Mouse (Mus musculus) heart, adult 18-20 months (tissue): ENCODE data around the gene Alpk3. TPM values are rescaled to one million over a fixed set of nuclear protein-coding genes. Genes with fewer than 3 reads are reported as not detected.
"Not testable (repeated sequence)": the region's sequence is repeated elsewhere in the genome, so short reads cannot be mapped to it uniquely, and the experiment has no call there.

Source experiments
- DNase-seq, 2 experiments: peaks; one replicate each; pipeline ENCODE4 v3.0.0; 2021 to 2022; ENCODE audit warnings: mixed read lengths in 1 of 2
- total RNA-seq, 2 experiments: library from RNA; stranded (reverse); gene quantifications; 2 replicates each; pipeline ENCODE4 v1.2.3; 2021

The Alpk3 gene
- total RNA-seq, 2 experiments from 2014 or later: 112 to 119 TPM

DNA sequence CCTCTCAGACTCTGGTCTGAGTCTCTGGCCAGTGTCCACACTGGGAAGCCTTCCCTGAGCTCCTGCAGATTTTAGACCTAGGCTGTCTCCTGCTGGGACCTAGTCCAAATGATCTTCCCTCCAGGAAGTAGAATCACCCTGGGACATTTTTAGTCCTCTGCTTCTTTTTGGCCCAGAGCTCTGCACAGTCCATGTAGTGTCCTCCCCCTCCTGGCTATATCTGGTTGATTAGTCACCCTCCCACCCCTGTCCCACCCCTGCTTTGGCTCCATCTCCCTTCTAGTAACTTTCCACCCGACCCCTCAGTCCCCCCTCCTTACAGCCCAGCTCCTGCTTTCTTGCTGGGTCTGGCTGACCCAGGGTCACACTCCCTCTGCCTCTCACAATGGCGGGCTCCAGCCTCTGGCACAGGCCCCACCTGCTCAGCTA is 75.5 kb downstream of the Alpk3 start:
- DNase-seq: peak; percentile 74 to 88

DNA sequence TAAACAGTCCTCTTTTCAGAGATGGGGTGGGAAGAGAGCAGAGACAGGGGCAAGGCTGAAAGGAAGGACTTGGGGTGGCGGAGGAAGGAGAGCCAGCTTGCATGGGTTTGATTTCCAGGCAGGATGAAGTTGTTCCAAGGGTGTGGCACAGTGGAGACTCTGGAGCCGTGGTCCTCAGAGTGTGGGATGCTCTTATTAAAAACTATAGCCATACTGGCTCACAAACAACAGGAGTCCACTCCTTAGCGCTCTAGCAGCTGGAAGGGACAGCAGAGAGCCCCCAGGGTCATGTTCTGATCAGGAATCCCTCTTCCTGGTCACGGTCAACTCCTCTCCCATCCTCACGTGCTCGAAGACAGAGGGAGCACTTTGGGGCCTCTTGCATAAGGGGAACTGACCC is 76.0 kb downstream of the Alpk3 start:
- DNase-seq: peak in 1 of 2 experiments; percentile 59

DNA sequence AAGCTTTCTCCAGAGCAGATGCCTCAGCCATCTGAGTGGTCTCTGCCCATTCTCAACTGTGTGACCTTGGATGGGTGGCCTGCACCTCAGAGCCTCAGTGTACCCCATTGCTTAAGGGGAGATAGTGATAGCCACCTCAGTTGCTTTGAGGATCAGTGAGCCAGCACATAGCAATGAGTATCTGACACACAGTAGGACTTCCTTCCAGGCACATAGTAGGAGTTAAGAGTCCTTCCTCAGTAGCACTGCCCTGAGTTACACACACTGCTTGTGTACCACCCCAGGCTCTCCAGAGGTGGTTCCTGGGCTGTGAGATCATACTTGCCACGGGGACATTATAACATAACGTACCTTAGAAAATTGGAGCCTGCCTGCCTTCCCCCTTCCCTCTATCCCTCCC is 76.5 kb downstream of the Alpk3 start:
- DNase-seq: peak in 1 of 2 experiments; percentile 29

DNA sequence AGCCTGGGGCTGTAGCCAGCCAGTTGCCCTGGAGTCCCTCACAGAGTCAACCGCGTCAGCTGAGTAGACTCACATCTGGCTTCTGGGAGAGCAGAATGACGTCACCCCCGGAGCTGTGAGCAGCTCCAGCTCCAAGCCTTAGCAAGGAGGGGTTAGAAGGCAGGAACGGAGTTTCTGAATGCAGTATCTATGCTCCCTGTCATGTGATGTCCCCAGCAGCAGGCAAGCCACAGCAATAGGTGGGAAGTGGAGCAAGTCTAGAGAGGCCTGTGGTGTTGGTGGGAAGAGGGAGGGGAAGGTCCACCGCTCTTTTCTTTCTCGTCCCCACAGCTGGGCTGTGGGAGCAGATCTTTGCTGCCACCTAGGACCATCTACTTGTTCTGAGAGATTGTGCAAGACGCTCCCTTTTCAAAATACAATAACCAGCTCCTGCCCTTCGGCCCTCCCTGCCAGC is 77.2 kb downstream of the Alpk3 start:
- peak; percentile 86 to 91 for DNase-seq

DNA sequence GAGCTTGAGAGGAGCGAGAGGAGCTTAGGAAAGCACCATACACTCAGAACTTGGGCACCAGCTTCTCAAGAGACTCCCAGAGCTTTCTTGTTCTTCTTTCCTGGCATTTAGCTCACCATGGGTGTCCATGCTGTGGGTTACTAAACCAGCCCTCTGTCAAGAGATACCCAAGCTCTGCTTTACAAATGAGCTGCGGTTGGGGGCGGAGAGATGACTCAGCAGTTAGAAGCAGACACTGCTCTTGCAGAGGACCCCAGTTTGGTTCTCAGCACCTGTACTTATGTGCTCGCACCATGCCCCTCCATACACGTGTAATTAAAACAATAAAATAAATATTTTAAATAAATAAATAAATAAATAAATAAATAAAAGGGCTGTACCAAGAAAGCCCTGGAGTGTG is 79.9 kb downstream of the Alpk3 start:
- DNase-seq: no peak

DNA sequence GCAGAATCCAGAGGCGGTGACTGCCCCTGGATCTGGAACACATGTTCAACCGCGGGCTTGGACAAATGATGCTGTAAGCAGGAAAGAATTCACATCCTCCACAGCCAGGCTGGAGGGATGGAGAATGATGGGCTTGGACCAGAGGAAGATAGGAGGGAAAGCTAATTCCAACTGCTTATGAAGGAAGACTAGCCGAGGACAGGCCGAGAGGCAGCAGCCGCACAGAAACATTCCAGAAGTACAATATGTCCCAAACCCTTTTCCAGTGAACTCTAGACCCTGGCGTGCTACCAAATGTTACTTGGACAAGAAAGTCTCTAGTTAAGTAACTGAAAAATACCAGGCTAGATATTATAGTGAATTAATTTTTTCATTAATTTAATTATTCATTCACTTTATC is 81.7 kb downstream of the Alpk3 start:
- DNase-seq: peak; percentile 81 to 90

DNA sequence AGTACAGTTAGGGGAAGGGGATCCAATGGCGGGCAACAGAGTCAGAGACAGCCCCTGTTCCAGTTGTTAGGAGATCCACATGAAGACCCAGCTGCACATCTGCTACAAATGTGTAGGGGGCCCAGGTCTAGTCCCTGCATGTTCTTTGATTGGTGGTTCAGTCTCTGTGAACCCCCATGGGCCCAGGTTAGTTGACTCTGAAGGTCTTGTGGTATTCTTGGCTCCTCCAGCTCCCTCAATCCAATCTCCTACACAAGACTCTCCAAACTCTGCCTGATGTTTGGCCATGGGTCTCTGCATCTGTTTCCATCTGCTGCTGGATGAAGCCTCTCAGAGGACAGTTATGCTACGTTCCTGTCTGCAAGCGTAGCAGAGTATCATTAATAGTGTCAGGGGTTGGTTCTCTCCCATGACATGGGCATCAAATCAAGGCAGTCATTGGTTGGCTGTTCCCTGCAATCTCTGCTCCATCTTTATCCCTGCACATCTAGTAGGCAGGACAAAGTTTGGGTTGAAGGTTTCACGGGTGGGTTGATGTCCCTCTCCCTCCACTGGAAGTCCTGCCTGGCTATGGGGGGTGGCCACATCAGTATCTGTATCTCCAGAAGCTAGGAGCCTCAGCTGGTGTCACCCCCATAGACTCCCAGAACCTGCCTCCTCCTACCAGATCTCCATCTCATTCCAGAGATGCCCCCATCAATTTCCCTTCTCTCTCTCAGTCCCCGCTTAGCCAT is 82.4 kb downstream of the Alpk3 start:
- peak in 1 of 2 experiments; percentile 32 for DNase-seq

DNA sequence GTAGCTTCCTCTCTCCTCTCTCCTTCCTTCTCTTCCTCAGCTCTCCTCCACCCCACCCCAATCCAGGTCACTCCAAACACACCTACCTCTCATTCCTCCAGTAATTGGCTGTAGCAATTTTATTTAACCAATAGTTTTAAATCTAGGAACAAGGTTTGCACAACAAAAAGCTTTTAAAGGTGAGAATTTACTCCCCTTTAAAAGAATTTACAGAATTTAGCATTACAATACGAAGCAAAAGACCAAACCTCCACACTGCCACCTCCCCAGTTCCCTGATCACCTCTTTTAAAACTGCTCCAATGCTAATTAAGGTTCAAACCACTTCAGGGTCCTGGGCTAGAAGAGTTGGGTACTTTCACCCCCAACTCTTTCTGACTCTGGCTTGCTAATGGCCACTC is 84.1 kb downstream of the Alpk3 start:
- DNase-seq: no peak

DNA sequence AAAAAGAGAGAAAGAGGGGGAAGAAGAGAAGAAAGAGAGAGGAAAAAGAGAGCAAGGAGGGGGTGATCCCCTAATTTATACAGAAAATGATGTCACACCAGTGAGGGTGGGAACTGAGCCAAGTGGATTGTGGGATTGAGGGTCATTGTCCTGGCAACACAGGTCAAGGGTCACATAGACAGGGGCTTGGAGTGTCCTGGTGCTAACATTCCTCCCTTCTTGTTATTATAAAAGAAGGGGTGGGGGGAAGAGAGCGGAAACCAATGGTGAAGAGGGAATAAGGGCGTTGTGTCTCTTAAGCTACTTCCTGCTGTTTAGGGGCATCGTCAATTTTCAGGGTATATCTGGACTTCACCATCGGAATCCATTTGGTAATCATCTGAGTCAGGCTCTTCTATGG is 85.7 kb downstream of the Alpk3 start:
- not testable (repeated sequence) for DNase-seq

DNA sequence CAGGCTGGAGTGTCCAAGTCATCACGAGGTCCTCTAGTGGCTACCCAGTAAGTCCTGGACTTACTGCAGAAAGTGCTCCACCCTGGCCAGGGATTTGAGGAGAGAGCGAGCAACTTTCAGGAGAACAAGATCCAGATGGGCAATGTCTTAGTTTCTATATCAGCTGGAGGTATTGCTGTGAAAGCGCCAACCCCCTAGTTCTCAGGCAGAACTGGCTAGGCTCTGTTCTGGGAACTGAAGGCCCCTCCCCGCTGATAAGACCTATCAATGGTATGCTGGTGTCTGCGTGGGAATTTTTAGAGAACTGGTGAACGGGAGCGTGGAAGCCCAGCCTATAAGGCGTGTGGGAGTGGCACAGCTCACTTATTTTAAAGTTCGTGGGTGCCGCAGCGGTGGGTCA is 92.4 kb downstream of the Alpk3 start:
- peak; percentile 60 to 71 for DNase-seq

DNA sequence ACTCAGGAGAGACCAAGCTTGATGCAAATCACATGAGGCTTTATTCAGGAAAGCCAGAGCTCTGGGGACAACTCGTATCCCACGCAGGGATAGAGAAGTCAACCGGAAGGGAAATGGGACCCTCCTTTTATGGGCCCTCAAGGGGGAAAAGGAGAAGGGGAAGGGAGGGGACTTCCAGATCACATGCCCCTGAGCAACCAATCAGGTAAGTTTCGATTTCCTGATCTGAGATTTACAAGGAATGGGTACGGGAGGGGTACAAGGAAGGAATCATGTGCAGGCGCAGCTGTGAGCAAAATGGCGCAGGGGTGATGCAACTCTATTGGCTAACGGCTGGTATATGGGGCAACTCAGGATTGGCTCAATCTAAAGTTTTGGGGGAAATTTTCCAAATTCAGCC is 93.8 kb downstream of the Alpk3 start:
- no peak for DNase-seq

DNA sequence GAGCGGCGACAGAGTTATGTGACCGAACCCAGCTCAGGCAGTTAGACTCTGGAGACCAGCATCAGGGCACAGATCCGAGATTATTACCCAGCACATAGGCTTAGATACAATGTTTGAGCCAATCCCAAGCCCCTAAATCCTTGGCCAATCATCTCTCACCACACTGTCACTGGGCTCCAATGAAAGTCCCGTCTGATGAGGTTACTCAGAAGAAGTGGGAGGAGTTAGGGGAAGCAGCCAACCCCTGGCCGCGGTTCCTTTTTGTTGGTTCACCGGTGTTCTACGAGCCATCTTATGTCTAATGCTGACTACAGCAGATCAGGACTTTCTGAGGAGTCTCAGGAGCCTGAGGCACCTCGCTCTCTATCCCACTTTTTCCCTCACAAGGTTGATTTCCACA is 94.9 kb downstream of the Alpk3 start:
- DNase-seq: no peak

DNA sequence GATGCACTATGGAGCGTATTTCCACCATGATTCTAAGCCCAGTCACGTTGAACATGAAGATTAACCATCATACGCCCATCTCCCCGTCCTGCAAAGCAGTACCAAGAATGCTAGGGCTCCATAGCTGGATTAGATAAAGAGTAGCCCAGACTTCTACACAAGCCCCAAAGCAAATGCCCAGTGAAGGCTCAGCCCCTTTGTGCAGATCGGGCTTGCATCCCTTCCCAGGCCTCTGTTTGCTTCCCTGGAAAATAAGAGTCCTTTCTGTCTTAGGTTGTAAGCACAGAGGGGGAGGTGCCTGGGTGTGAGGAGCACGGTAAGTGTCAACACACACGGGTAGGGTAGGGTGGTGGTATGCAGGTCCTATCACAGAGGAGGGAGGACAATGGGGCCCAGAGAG is 95.4 kb downstream of the Alpk3 start:
- no peak for DNase-seq

DNA sequence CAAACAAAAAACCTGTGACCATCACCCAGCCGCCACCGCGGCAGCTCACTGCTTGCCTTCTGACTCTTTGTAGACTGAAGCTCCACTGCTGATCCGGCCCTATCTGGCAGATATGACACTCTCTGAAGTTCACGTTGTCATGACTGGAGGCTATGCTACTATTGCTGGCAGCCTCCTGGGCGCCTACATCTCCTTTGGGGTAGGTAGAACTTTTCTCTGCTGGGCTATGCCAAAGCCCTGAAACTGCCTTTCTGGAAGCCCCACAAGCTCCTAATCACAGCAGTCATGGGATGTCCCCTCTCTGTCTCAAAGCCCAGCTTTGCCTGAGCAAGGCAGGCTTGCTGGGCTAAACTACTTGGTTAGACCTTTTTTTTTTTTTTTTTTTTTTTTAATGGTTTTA is 95.9 kb downstream of the Alpk3 start:
- no peak for DNase-seq

DNA sequence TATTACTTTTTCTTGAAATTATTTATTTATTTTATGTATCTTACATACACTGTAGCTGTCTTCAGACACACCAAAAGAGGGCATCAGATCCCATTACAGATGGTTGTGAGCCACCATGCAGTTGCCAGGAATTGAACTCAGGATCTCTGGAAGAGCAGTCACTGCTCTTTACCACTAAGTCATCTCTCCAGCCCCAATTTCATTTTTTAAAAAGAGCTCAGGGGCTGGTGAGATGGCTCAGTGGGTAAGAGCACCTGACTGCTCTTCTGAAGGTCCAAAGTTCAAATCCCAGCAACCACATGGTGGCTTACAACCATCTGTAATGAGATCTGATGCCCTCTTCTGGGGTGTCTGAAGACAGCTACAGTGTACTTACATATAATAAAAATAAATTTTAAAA is 96.8 kb downstream of the Alpk3 start:
- DNase-seq: not testable (repeated sequence)

DNA sequence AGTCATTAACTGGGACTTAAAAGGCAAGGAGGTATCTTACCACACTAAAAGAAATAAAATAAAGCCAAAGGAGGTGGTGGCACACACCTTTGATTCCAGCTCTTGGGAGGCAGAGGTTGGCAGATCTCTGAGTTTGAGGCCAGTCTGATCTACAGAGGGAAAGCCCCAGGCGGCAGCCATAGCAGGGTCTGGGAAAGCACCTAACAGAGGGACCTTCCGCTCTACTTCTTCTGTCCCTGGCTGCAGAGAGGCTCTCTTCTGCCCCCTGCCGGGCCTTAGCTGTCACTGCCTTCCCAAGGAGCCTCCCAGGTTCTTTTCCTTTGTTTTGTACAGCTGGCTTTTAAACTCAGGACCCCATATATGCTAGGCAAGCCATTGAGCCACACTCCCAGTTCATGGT is 97.6 kb downstream of the Alpk3 start:
- peak; percentile 66 to 75 for DNase-seq

Other genes with a start within 250 kb of the Alpk3 start
- 10 to 100 TPM; 32.7 to 35.3 TPM for gene Iqgap1, start 231.6 kb upstream of the Alpk3 start, total RNA-seq
- gene Zscan2, start 196.7 kb upstream of the Alpk3 start, total RNA-seq: 1 to 10 TPM; 3.7 to 6.4 TPM
- gene Wdr73, start 156.3 kb upstream of the Alpk3 start, total RNA-seq: 1 to 10 TPM; 7.5 to 8.6 TPM
- 10 to 100 TPM in 1 of 2 experiments, 1 to 10 TPM in 1; 9.2 to 10.8 TPM for gene Nmb, start 152.5 kb upstream of the Alpk3 start, total RNA-seq
- gene Sec11a, start 109.8 kb upstream of the Alpk3 start, total RNA-seq: 10 to 100 TPM; 49.2 to 51.6 TPM
- 10 to 100 TPM; 14.3 to 18.4 TPM for gene Zfp592, start 63.9 kb upstream of the Alpk3 start, total RNA-seq
- under 1 TPM; 0.12 to 0.21 TPM for gene Slc28a1, start 57.2 kb downstream of the Alpk3 start, total RNA-seq
- 10 to 100 TPM; 13.8 to 16.1 TPM for gene Pde8a, start 156.0 kb downstream of the Alpk3 start, total RNA-seq